Mouse (Mus musculus): ENCODE measurements around the gene S100a5. TPM values are rescaled to one million over a fixed set of nuclear protein-coding genes. Genes with fewer than 3 reads are reported as not detected.

The S100a5 gene
- polyA plus RNA-seq, 1 experiment: not detected

GRCm38 (mm10) chr3:90614148-90614530 lies 5.8 kb downstream of the S100a5 start:
- TF ChIP-seq EP300 (IDR thresholded peaks at IDR 0.05; ENCODE audit: insufficient read depth, low read depth, low read length): no peak
- TF ChIP-seq POLR2A (IDR thresholded peaks at IDR 0.05; ENCODE audit: insufficient read depth, low read length): no peak
- no peak overlapping the region for H3K9ac ChIP-seq (ENCODE audit: low read depth, poor library complexity, severe bottlenecking)

GRCm38 (mm10) chr3:90614611-90615251 lies 6.4 kb downstream of the S100a5 start:
- H3K27ac ChIP-seq (ENCODE audit: insufficient read depth, low read length): no peak overlapping the region
- H3K4me3 ChIP-seq (ENCODE audit: low read depth, low read length): no peak overlapping the region
- H3K9me3 ChIP-seq (replicated peaks; ENCODE audit: control insufficient read depth, insufficient read depth, low read length, poor library complexity, severe bottlenecking): no peaks in the 10 kb centered on the region
- no peaks in the 10 kb centered on the region for H3K27me3 ChIP-seq (ENCODE audit: control insufficient read depth, insufficient read depth, low read length, poor library complexity, severe bottlenecking)
- peaks cover 2% of the 10 kb centered on the region for H3K4me1 ChIP-seq (ENCODE audit: control insufficient read depth, insufficient read depth, low read length)
- no peaks in the 10 kb centered on the region for H3K36me3 ChIP-seq (ENCODE audit: control insufficient read depth, insufficient read depth, low read length, poor library complexity, severe bottlenecking)
- no peak overlapping the region for H3K9ac ChIP-seq (ENCODE audit: low read depth, poor library complexity, severe bottlenecking)
- TF ChIP-seq CTCF (IDR thresholded peaks at IDR 0.05; ENCODE audit: low read depth, low read length) (no peak), POLR2A (IDR thresholded peaks at IDR 0.05; ENCODE audit: insufficient read depth, low read length) (no peak), EP300 (IDR thresholded peaks at IDR 0.05; ENCODE audit: insufficient read depth, low read depth, low read length) (no peak)

More at GRCm38 (mm10) chr3:90614148-90614530, 5.8 kb downstream of the S100a5 start:
- no peaks in the 10 kb centered on the region for H3K36me3 ChIP-seq (ENCODE audit: control insufficient read depth, insufficient read depth, low read length, poor library complexity, severe bottlenecking)
- no peak overlapping the region for H3K4me3 ChIP-seq (ENCODE audit: low read depth, low read length)
- H3K4me1 ChIP-seq (ENCODE audit: control insufficient read depth, insufficient read depth, low read length): peaks cover 2% of the 10 kb centered on the region
- H3K27ac ChIP-seq (ENCODE audit: insufficient read depth, low read length): no peak overlapping the region
- H3K9me3 ChIP-seq (replicated peaks; ENCODE audit: control insufficient read depth, insufficient read depth, low read length, poor library complexity, severe bottlenecking): no peaks in the 10 kb centered on the region
- H3K27me3 ChIP-seq (ENCODE audit: control insufficient read depth, insufficient read depth, low read length, poor library complexity, severe bottlenecking): no peaks in the 10 kb centered on the region

GRCm38 (mm10) chr3:90615415-90615814 lies 7.1 kb downstream of the S100a5 start:
- H3K27me3 ChIP-seq (ENCODE audit: control insufficient read depth, insufficient read depth, low read length, poor library complexity, severe bottlenecking): no peaks in the 10 kb centered on the region
- no peaks in the 10 kb centered on the region for H3K36me3 ChIP-seq (ENCODE audit: control insufficient read depth, insufficient read depth, low read length, poor library complexity, severe bottlenecking)
- no peak overlapping the region for H3K4me3 ChIP-seq (ENCODE audit: low read depth, low read length)
- TF ChIP-seq POLR2A (IDR thresholded peaks at IDR 0.05; ENCODE audit: insufficient read depth, low read length) (no peak), CTCF (IDR thresholded peaks at IDR 0.05; ENCODE audit: low read depth, low read length) (peak; percentile 80)
- H3K9ac ChIP-seq (ENCODE audit: low read depth, poor library complexity, severe bottlenecking): no peak overlapping the region
- H3K9me3 ChIP-seq (replicated peaks; ENCODE audit: control insufficient read depth, insufficient read depth, low read length, poor library complexity, severe bottlenecking): no peaks in the 10 kb centered on the region
- peaks cover 2% of the 10 kb centered on the region for H3K4me1 ChIP-seq (ENCODE audit: control insufficient read depth, insufficient read depth, low read length)
- no peak overlapping the region for H3K27ac ChIP-seq (ENCODE audit: insufficient read depth, low read length)

GRCm38 (mm10) chr3:90615911-90616310 lies 7.6 kb downstream of the S100a5 start:
- Histone ChIP-seq H3K4me3 (ENCODE audit: low read depth, low read length) (no peak overlapping the region), H3K27me3 (ENCODE audit: control insufficient read depth, insufficient read depth, low read length, poor library complexity, severe bottlenecking) (no peaks in the 10 kb centered on the region), H3K4me1 (ENCODE audit: control insufficient read depth, insufficient read depth, low read length) (peaks cover 2% of the 10 kb centered on the region), H3K9me3 (replicated peaks; ENCODE audit: control insufficient read depth, insufficient read depth, low read length, poor library complexity, severe bottlenecking) (no peaks in the 10 kb centered on the region), H3K9ac (ENCODE audit: low read depth, poor library complexity, severe bottlenecking) (no peak overlapping the region), H3K36me3 (ENCODE audit: control insufficient read depth, insufficient read depth, low read length, poor library complexity, severe bottlenecking) (no peaks in the 10 kb centered on the region), H3K27ac (ENCODE audit: insufficient read depth, low read length) (no peak overlapping the region)
- TF ChIP-seq EP300 (IDR thresholded peaks at IDR 0.05; ENCODE audit: insufficient read depth, low read depth, low read length) (no peak), POLR2A (IDR thresholded peaks at IDR 0.05; ENCODE audit: insufficient read depth, low read length) (no peak), CTCF (IDR thresholded peaks at IDR 0.05; ENCODE audit: low read depth, low read length) (no peak)

- no peaks in the 10 kb centered on the region for H3K27me3 ChIP-seq (ENCODE audit: control insufficient read depth, insufficient read depth, low read length, poor library complexity, severe bottlenecking)
- peaks cover 2% of the 10 kb centered on the region for H3K4me1 ChIP-seq (ENCODE audit: control insufficient read depth, insufficient read depth, low read length)
- H3K9ac ChIP-seq (ENCODE audit: low read depth, poor library complexity, severe bottlenecking): no peak overlapping the region
- no peaks in the 10 kb centered on the region for H3K36me3 ChIP-seq (ENCODE audit: control insufficient read depth, insufficient read depth, low read length, poor library complexity, severe bottlenecking)
- no peaks in the 10 kb centered on the region for H3K9me3 ChIP-seq (replicated peaks; ENCODE audit: control insufficient read depth, insufficient read depth, low read length, poor library complexity, severe bottlenecking)
- TF ChIP-seq POLR2A (IDR thresholded peaks at IDR 0.05; ENCODE audit: insufficient read depth, low read length): no peak
- TF ChIP-seq CTCF (IDR thresholded peaks at IDR 0.05; ENCODE audit: low read depth, low read length): peak; percentile 39
- no peak for TF ChIP-seq EP300 (IDR thresholded peaks at IDR 0.05; ENCODE audit: insufficient read depth, low read depth, low read length)
- H3K27ac ChIP-seq (ENCODE audit: insufficient read depth, low read length): no peak overlapping the region
- H3K4me3 ChIP-seq (ENCODE audit: low read depth, low read length): no peak overlapping the region
Measured at GRCm38 (mm10) chr3:90617586-90617985, 9.3 kb downstream of the S100a5 start.

- Histone ChIP-seq H3K4me3 (ENCODE audit: low read depth, low read length) (no peak overlapping the region), H3K9ac (ENCODE audit: low read depth, poor library complexity, severe bottlenecking) (no peak overlapping the region)
- TF ChIP-seq CTCF (IDR thresholded peaks at IDR 0.05; ENCODE audit: low read depth, low read length): no peak
- TF ChIP-seq POLR2A (IDR thresholded peaks at IDR 0.05; ENCODE audit: insufficient read depth, low read length): no peak
- no peak for TF ChIP-seq EP300 (IDR thresholded peaks at IDR 0.05; ENCODE audit: insufficient read depth, low read depth, low read length)
Measured at GRCm38 (mm10) chr3:90621552-90621951, 13.2 kb downstream of the S100a5 start.

More at GRCm38 (mm10) chr3:90621552-90621951, 13.2 kb downstream of the S100a5 start:
- Histone ChIP-seq H3K9me3 (replicated peaks; ENCODE audit: control insufficient read depth, insufficient read depth, low read length, poor library complexity, severe bottlenecking) (no peaks in the 10 kb centered on the region), H3K36me3 (ENCODE audit: control insufficient read depth, insufficient read depth, low read length, poor library complexity, severe bottlenecking) (no peaks in the 10 kb centered on the region), H3K4me1 (ENCODE audit: control insufficient read depth, insufficient read depth, low read length) (no peaks in the 10 kb centered on the region), H3K27me3 (ENCODE audit: control insufficient read depth, insufficient read depth, low read length, poor library complexity, severe bottlenecking) (no peaks in the 10 kb centered on the region), H3K27ac (ENCODE audit: insufficient read depth, low read length) (no peak overlapping the region)

Measured in ES-Bruce4 (cell line).